Mouse (Mus musculus) cerebellum, adult 2 months (tissue): Measurements from ENCODE around the gene Chn1. TPM values are rescaled to one million over a fixed set of nuclear protein-coding genes. Genes with fewer than 3 reads are reported as not detected.

Experiments
- DNase-seq, 2 experiments: peaks; one replicate each; pipeline ENCODE4 v3.0.0; 2021
- H3K27ac ChIP-seq: fragments of 200-500 bp; 2 replicates; pipeline ENCODE4 v1.5.1; 2012; ENCODE audit warnings: low read length, control low read depth, inconsistent platforms; ENCODE audit not compliant: insufficient read depth
- H3K27me3 ChIP-seq: fragments of 200-500 bp; 2 replicates; pipeline ENCODE4 v1.6.1; 2012; ENCODE audit warnings: inconsistent platforms, mild to moderate bottlenecking, low read length, moderate library complexity; ENCODE audit not compliant: control insufficient read depth, insufficient read depth
- H3K4me1 ChIP-seq: fragments of 200-500 bp; 2 replicates; pipeline ENCODE4 v1.6.1; 2011; ENCODE audit warnings: low read length; ENCODE audit not compliant: control insufficient read depth, insufficient read depth
- H3K4me3 ChIP-seq: fragments of 200-500 bp; replicated peaks from 2 replicates; pipeline ENCODE3; 2011; ENCODE audit warnings: mild to moderate bottlenecking, low read depth, low read length, control low read depth; ENCODE audit not compliant: insufficient read depth
- CTCF ChIP-seq: fragments of 200-500 bp; IDR thresholded peaks from 2 replicates; pipeline ENCODE4 v1.5.1; 2011; ENCODE audit warnings: low read depth, mild to moderate bottlenecking, control low read depth, low read length, moderate library complexity, borderline replicate concordance; ENCODE audit not compliant: insufficient read depth
- POLR2A ChIP-seq: fragments of 200-500 bp; IDR thresholded peaks from 2 replicates; pipeline ENCODE4 v1.6.1; 2011; ENCODE audit warnings: low read length, control low read depth, borderline replicate concordance; ENCODE audit not compliant: insufficient read depth
- WGBS: fragments of 180-500 bp; shearing (Covaris S2); methylation state at CpG from one replicate; pipeline ENCODE4 v1.1.7; 2018; 5-methylcytosine and 5-hydroxymethylcytosine counted together
- polyA plus RNA-seq: library from polyadenylated mRNA; depleted of rRNA; stranded (reverse); fragments of >200 nt; gene quantifications from 2 replicates; pipeline ENCODE4 v1.2.3, GENCODE M21; 2012

Gene Chn1
- polyA plus RNA-seq, 1 experiment, result 288 TPM

GRCm38 (mm10) chr2:73790332-73790731 is 15.2 kb upstream of the Chn1 start:
- Histone ChIP-seq H3K4me3 (no peak overlapping the region), H3K27ac (no peak overlapping the region), H3K27me3 (no peaks in the 10 kb centered on the region; the same call in 1 of the 2 replicates), H3K4me1 (no peaks in the 10 kb centered on the region)
- no peak for DNase-seq
- WGBS, result 4% methylated on average over 2 of the region's 2 CpGs
- TF ChIP-seq POLR2A (no peak), CTCF (no peak)

- no peaks in the 10 kb centered on the region for H3K4me1 ChIP-seq
- TF ChIP-seq CTCF (no peak), POLR2A (no peak)
- WGBS, result 80% methylated on average over 6 of the region's 6 CpGs
Observed at GRCm38 (mm10) chr2:73788395-73788794, 13.2 kb upstream of the Chn1 start.

DNA sequence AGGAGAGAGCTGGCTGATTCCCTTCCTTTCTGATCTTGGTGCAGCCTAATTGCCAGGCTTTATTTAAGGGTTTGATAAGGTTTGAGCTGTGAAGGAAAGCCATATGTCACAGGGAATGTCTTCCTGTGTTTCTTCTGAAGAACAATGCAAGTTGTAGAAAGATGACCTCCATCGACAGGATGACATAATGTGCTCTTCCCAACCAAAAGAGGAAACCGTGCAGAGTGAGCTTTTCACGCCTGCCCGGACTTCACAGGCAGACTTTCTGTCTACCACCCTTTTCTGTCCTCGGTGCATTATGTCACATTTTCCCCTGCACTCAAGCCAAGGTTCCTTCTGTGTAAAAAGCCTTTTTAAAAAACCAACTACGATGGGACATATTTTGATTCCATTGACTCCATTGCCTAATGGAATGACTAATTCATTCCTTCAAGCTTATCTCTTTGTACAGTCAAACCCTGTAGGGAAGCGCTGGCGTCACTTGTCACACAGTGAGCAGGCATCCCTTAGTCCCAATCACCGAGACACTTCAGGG is 7.3 kb upstream of the Chn1 start:
- no peak for TF ChIP-seq POLR2A
- no peak for TF ChIP-seq CTCF
- H3K27me3 ChIP-seq, result peaks cover 2% of the 10 kb centered on the region; the same call in 1 of the 2 replicates
- H3K27ac ChIP-seq, result no peak overlapping the region
- WGBS, result 22% methylated on average over 9 of the region's 9 CpGs
- DNase-seq, result no peak
- H3K4me3 ChIP-seq, result no peak overlapping the region
- H3K4me1 ChIP-seq, result no peaks in the 10 kb centered on the region

More at GRCm38 (mm10) chr2:73788395-73788794, 13.2 kb upstream of the Chn1 start:
- no peak for DNase-seq
- no peak overlapping the region for H3K4me3 ChIP-seq
- no peaks in the 10 kb centered on the region; the same call in 1 of the 2 replicates for H3K27me3 ChIP-seq
- H3K27ac ChIP-seq, result no peak overlapping the region

DNA sequence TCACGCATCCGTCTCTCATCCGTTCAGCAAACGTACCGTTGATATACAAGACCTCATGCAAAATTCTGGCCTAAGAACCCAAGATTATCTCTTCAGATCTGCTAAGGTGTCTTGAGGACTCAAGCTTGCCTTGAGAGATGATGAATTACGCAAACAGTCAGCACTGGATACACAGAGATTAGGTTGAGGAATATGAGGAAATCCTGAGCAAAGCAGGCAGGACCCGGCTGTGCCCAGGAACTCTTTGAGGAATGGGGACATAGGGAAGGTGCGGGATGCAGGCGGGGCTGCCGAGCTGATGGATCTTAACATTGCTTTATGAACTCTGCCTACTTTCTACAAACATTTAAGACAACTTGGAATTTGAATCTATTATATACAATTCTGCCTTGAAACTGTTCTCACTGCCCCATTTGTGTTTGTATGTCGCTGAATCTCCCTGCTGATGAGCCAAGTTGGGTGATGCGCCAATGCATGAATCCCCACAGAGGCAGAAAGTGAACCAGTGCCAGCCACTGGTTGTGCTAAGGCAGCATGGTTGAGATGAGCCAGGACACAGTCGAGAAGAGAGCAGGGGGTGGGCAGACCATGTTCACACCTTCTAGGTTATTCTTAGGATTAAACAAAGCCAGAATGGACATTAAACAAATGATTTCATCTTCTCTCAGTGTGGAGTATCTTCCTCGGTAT is 5.3 kb upstream of the Chn1 start:
- H3K4me3 ChIP-seq, result no peak overlapping the region
- peaks cover 8% of the 10 kb centered on the region; the same call in 1 of the 2 replicates for H3K27me3 ChIP-seq
- 15% methylated on average over 14 of the region's 14 CpGs for WGBS
- no peak for DNase-seq
- no peak for TF ChIP-seq POLR2A
- TF ChIP-seq CTCF, result no peak
- no peak overlapping the region for H3K27ac ChIP-seq
- no peaks in the 10 kb centered on the region for H3K4me1 ChIP-seq

GRCm38 (mm10) chr2:73779796-73780195 is 4.7 kb upstream of the Chn1 start:
- H3K27ac ChIP-seq, result no peak overlapping the region
- H3K4me3 ChIP-seq, result no peak overlapping the region
- no peak for DNase-seq
- 6% methylated on average over 7 of the region's 7 CpGs for WGBS
- H3K4me1 ChIP-seq, result no peaks in the 10 kb centered on the region
- TF ChIP-seq CTCF (no peak), POLR2A (no peak)
- peaks cover 10% of the 10 kb centered on the region; the same call in 1 of the 2 replicates for H3K27me3 ChIP-seq

DNA sequence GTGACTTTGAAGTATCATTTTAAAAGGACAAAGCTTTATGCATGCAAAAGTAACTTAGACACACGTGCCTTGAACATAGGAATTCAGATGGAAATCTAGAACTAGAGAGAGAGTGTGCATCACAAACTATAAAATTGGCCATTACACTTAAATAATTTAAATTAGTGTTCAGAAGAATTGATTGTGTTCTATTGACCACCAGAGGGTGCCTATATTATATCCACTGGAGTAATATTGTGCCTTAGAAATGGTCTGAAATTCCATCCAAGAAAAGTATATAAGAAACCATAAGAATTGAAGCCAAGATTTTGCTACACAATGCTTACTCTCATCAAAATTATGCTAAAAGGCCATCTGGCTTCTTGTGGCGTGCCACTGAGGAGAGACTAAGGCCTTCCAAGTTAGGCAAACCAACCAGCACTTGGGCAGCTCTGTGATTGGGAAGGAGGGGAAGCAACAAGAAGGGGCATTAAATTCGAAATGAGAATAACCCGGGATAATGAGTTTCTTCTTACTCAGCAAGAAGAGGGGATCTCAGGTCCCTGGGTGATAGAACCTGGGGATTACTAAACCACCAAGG is 4.0 kb upstream of the Chn1 start:
- Histone ChIP-seq H3K27me3 (peaks cover 10% of the 10 kb centered on the region; the same call in 1 of the 2 replicates), H3K4me1 (no peaks in the 10 kb centered on the region), H3K4me3 (no peak overlapping the region), H3K27ac (no peak overlapping the region)
- 13% methylated on average over 4 of the region's 4 CpGs for WGBS
- no peak for DNase-seq
- TF ChIP-seq POLR2A (no peak), CTCF (no peak)

DNA sequence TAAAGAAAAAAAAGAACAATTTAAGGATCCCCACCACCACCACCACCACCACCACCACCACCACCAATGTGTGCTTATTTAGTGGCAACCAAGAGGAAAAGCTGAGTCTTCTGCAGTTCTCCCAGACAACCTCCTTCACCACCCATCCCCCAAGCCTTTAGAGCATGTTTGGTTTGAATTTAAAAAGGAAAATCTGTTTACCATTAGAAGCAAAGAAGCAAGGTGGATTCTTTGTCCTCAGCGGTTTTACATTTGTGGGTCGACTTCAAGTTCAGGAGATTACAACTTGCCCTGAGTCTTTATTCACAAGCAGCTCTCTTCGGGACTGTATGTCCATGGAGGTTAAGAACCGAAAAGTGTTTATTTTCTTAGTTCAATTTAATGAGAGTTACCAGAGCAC is 1.8 kb upstream of the Chn1 start:
- WGBS, result 67% methylated on average over 4 of the region's 4 CpGs
- Histone ChIP-seq H3K4me3 (no peak overlapping the region), H3K4me1 (no peaks in the 10 kb centered on the region), H3K27me3 (peaks cover 10% of the 10 kb centered on the region; the same call in 1 of the 2 replicates), H3K27ac (no peak overlapping the region)
- TF ChIP-seq POLR2A (no peak), CTCF (no peak)
- no peak for DNase-seq
